Comparison of ENCODE assay signal across 36 mouse cellular contexts in genomic region chr5:137138977-137139376, GRCm38 (mm10). TPM values are rescaled to one million over a fixed set of nuclear protein-coding genes. Genes with fewer than 3 reads are reported as not detected.
"Had no signal": no experiment of that assay in that cellular context is flagged by ENCODE, and none has a peak within 500 bp of the region (broad histone marks: within the 10 kb centered on the region; RNA-seq: fewer than 3 reads in every experiment).

No protein-coding gene starts in this region.

- H3K4me2 ChIP-seq: embryonic facial prominence, embryonic 12.5 days; embryonic facial prominence, embryonic 13.5 days; embryonic facial prominence, embryonic 15.5 days; forebrain, embryonic 12.5 days; forebrain, embryonic 13.5 days; forebrain, embryonic 15.5 days had no signal

- H3K9me3 ChIP-seq: embryonic facial prominence, embryonic 12.5 days; embryonic facial prominence, embryonic 13.5 days; embryonic facial prominence, embryonic 15.5 days; forebrain, embryonic 13.5 days; forebrain, embryonic 15.5 days had no signal

- H3K4me1 ChIP-seq: embryonic facial prominence, embryonic 10.5 days; embryonic facial prominence, embryonic 12.5 days; embryonic facial prominence, embryonic 13.5 days; embryonic facial prominence, embryonic 15.5 days; forebrain, embryonic 10.5 days; forebrain, embryonic 12.5 days; forebrain, embryonic 13.5 days; forebrain, embryonic 15.5 days had no signal

- H3K36me3 ChIP-seq: embryonic facial prominence, embryonic 10.5 days; embryonic facial prominence, embryonic 12.5 days; embryonic facial prominence, embryonic 13.5 days; embryonic facial prominence, embryonic 15.5 days; forebrain, embryonic 10.5 days; forebrain, embryonic 12.5 days; forebrain, embryonic 15.5 days had no signal

- ATAC-seq: forebrain, embryonic 13.5 days; forebrain, embryonic 15.5 days; forebrain, embryonic 16.5 days; forebrain, postnatal 0 days had no signal

- DNase-seq: cerebellum, adult 9-10 months; cerebellum, adult 9-11 months; cerebellum, postnatal 10 days; cerebellum, postnatal 14 days; cerebellum, postnatal 25 days; cerebellum, postnatal 36 days; embryo, embryonic 11 days; forebrain, postnatal 0 days; gastrocnemius, adult 2 months; gastrocnemius, postnatal 10 days; gastrocnemius, postnatal 14 days; gastrocnemius, postnatal 25 days; gastrocnemius, postnatal 36 days; heart, adult 11 months; heart, adult 18-20 months; heart, adult 2 months had no signal

- H3K9ac ChIP-seq: embryonic facial prominence, embryonic 12.5 days; embryonic facial prominence, embryonic 13.5 days; embryonic facial prominence, embryonic 15.5 days; forebrain, embryonic 12.5 days; forebrain, embryonic 13.5 days; forebrain, embryonic 15.5 days; forebrain, postnatal 0 days had no signal

- H3K4me3 ChIP-seq: embryonic facial prominence, embryonic 10.5 days; embryonic facial prominence, embryonic 12.5 days; embryonic facial prominence, embryonic 13.5 days; embryonic facial prominence, embryonic 15.5 days; erythroblast, embryonic 14.5 days; forebrain, embryonic 10.5 days; forebrain, embryonic 12.5 days; forebrain, embryonic 13.5 days; forebrain, embryonic 15.5 days; gastrocnemius, adult 2 months; heart, adult 2 months had no signal

- H3K27me3 ChIP-seq: embryonic facial prominence, embryonic 12.5 days; embryonic facial prominence, embryonic 13.5 days; embryonic facial prominence, embryonic 15.5 days; forebrain, embryonic 12.5 days; forebrain, embryonic 13.5 days; forebrain, embryonic 15.5 days had no signal

- H3K27ac ChIP-seq: embryonic facial prominence, embryonic 10.5 days; embryonic facial prominence, embryonic 12.5 days; embryonic facial prominence, embryonic 13.5 days; embryonic facial prominence, embryonic 15.5 days; forebrain, embryonic 10.5 days; forebrain, embryonic 12.5 days; forebrain, embryonic 13.5 days; forebrain, embryonic 15.5 days; gastrocnemius, adult 2 months; heart, adult 2 months had no signal

RNA-seq across cellular contexts. Expression of gene Muc3, which starts 10.1 kb away (rescaled TPM):
- total RNA-seq: common myeloid progenitor, adult 5-6 weeks; forebrain, postnatal 0 days; gastrocnemius, adult 18-20 months; gastrocnemius, adult 2 months; gastrocnemius, adult 8-10 months; gastrocnemius, postnatal 10 days; gastrocnemius, postnatal 14 days; gastrocnemius, postnatal 25 days; gastrocnemius, postnatal 36 days; gastrocnemius, postnatal 4 days; granulocyte monocyte progenitor cell, adult 5-6 weeks; heart, adult 18-20 months; heart, adult 2 months; heart, adult 8-10 months had no signal
- polyA plus RNA-seq: cortical plate, adult 2 months; embryonic facial prominence, embryonic 10.5 days; embryonic facial prominence, embryonic 11.5 days; embryonic facial prominence, embryonic 12.5 days; embryonic facial prominence, embryonic 13.5 days; embryonic facial prominence, embryonic 14.5 days; embryonic facial prominence, embryonic 15.5 days; erythroblast, embryonic 14.5 days; forebrain, embryonic 10.5 days; forebrain, embryonic 11.5 days; forebrain, embryonic 12.5 days; forebrain, embryonic 13.5 days; forebrain, embryonic 15.5 days; forebrain, embryonic 16.5 days; forebrain, postnatal 0 days; heart, adult 2 months had no signal
